Mouse (Mus musculus): ENCODE measurements around the gene Edc4. TPM values are rescaled to one million over a fixed set of nuclear protein-coding genes. Genes with fewer than 3 reads are reported as not detected.

Edc4 gene
- total RNA-seq, 2 experiments from 2014 or later = 30.9 to 32.5 TPM

DNA sequence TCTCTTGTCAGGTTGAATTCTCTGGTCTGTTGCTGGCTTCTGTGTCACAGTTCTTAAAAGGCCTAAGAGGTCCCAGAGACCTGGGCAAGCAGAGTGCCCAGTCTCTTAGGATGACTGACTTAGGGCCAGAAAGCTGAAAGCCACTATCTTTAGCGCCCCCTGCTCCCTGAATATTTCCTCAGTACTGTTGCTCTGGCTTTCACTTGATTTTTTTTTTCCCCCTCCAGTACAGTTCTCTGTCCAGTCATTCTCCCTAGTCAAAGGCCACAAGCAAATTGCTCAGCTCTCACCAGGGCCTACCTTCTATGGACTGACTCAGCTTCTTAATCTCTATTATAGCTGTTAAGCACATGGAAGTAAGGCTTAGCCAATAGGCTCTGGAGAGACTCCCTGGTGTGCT is 18.7 kb upstream of the Edc4 start:
- intact Hi-C loops (cut with DNase I) = loop anchor here (2.0 kb wide), 2 partner anchors 19 to 37 kb away; partner anchors contain the start of gene Edc4
- peak; percentile 22 to 31 for DNase-seq

DNA sequence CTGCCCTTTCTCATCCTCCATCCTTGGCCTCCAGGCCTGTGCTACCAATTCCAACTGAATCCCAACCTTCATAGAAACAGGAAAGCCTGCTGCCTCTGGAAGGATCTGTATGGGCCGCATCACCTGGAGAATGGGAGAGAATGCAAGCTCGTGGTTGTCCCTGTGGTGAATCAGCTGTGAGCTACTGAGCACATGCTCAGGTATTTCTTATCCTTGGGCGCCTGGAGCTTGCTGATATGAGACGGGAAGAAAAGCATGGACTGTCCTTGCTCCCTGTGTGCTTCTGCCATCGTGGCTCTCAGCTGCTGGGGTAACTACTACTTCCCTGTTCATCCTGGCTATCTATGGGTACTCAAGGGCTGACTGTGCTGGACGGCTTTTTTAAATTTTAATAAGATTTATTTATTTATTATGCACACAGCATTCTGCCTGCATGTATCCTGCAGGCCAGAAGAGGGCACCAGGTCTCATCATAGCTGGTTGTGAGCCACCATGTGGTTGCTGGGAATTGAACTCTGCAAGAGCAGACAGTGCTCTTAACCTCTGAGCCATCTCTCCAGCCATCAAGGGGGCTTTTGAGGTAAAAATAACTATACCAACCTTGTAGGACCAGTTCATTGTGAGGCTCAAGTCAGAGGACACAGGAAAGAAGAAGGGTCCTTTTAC is 14.2 kb upstream of the Edc4 start:
- intact Hi-C loops (cut with DNase I) = no loop called here

GRCm38 (mm10) chr8:105874301-105874700 is 6.4 kb upstream of the Edc4 start:
- peak; percentile 60 to 66 for DNase-seq
- intact Hi-C loops (cut with DNase I) = no loop called here

More for the DNA sequence above, 14.2 kb upstream of the Edc4 start:
- no peak for DNase-seq

GRCm38 (mm10) chr8:105889756-105890465 is 9.2 kb downstream of the Edc4 start:
- DNase-seq = no peak
- intact Hi-C loops (cut with DNase I) = no loop called here

DNA sequence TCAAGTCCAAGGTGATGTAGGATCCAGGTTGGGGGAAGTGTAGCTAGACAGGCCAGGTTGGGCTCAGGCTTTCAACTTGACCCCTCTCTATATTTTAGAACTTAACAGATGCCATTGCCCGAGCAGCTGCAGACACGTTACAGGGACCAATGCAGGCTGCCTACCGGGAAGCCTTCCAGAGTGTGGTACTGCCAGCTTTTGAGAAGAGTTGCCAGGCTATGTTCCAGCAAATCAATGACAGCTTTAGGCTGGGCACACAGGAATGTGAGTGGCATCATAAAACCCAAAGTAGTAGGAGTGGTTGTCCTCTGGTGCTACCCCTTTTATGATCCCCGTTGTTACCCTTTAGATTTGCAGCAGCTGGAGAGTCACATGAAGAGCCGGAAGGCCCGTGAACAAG is 10.2 kb downstream of the Edc4 start:
- intact Hi-C loops (cut with DNase I) = no loop called here
- DNase-seq = peak; percentile 27 to 43

DNA sequence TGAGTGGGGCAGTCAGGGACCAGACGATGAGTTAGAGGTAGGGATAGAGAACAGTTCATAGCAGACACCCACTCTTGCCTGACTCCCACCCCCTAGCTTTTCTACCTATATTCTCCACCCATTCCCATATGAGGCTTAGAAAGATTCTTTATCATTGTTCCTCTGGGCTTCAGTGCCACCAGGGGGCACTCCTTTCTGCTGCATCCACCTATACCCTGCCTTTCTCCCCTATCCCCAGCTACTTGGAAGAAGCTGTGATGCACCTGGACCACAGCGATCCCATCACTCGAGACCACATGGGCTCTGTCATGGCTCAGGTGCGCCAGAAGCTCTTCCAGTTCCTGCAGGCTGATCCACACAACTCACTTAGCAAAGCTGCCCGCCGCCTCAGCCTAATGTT is 11.8 kb downstream of the Edc4 start:
- intact Hi-C loops (cut with DNase I) = no loop called here
- DNase-seq = no peak

DNA sequence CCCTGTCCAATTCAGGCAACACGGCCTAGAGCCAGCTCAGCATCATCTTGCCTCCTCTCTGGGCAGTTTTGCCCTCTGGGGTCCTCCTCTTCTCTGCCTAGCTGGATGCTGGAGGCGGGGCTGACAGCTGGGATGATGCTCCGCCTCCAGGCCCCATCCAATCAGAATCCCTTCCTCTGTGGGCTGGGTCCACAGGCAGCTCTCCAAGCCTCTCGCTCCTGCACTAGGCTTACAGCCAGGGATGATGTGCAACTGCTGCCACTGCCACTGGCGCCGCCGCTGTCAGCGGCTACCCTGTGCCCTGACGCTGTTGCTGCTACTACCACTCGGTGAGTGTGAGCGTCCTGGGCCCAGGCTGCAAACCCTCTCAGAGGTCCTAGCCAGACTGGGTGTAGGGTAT is 12.7 kb downstream of the Edc4 start, which contains the start of gene Nrn1l:
Gene Nrn1l (plus strand): TSS at position 229 of the 400 bp plus-strand sequence.
- intact Hi-C loops (cut with DNase I) = no loop called here
- DNase-seq = peak; percentile 86 to 88

DNA sequence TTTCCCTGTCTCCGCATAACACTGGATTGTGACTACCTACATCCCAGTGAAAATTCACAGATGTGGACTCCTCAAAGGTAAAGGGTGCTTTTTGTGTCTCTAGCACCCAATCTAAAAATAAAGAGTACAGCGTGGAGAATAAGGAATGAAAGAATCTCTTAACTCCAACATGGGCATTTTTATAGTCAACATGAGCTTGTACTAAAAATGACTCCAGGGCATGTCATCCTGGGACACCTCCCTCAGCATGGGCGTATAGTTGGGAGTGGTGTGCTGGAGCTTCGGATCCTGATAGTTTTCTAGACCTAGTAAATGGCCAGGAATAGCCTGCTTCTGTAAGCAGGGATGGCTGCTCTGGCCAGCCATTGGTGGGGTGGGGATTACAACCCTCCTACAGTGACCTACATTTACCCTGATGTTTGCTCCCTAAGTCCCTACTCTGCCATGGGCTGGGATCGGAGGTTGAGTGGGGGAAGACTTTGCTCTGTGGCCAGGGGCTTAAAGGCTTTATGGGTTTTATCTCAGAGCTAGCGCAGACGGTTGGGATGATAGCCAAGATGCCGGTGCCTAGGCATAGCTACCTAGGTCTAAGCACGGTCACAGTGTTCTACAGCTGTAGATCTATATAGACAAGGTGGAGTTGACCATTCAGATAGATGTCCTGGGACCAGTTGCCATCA is 17.3 kb downstream of the Edc4 start:
- intact Hi-C loops (cut with DNase I) = loop anchor here (2.0 kb wide), 1 partner anchor 37 kb away; the partner anchor contains the start of gene Nutf2
- no peak for DNase-seq

- intact Hi-C loops (cut with DNase I) = loop anchor here (2.0 kb wide), 1 partner anchor 110 kb away; the partner anchor contains the start of gene Ddx28
- peak; percentile 96 for DNase-seq
Measured at GRCm38 (mm10) chr8:105900180-105900940, 19.7 kb downstream of the Edc4 start, which contains the start of gene Pskh1. Gene Pskh1 (plus strand): TSS chr8:105900441.

DNA sequence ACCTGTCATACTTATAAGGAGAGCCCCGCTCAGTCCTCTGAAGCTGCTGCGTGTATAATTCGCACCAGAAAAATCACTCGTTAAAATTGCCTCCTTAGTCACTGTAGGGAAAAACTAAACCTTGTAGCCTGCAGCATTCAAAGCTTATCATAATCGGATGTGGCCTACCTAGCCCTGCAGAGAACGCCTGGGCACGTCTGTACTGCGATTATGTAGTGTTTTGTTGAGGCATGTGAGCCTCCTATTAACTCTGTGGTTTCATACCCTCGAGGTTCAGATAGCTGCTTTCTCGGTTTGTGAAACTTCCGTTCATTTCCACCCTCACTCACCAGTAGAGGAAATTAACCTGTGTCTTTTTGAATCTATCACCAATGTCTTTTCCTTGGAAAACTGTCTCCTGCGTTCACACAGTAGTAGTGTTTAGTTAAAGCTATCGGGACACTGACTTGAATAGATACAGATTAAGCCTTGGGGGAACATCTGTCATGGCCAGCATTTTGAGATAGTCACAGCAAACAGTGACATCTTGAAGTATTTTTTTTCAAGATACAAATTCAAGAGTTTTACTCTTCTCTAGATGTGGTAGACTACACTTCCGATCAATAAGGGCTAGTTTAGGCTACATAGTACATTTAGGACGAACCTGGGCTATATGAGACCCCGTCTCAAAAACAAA is 20.4 kb downstream of the Edc4 start:
- no peak for DNase-seq
- intact Hi-C loops (cut with DNase I) = loop anchor here (2.0 kb wide), 1 partner anchor 110 kb away; the partner anchor contains the start of gene Ddx28

- intact Hi-C loops (cut with DNase I) = no loop called here
- no peak for DNase-seq
Measured at GRCm38 (mm10) chr8:105919390-105919789, 38.7 kb downstream of the Edc4 start.

GRCm38 (mm10) chr8:105925123-105925522 is 44.4 kb downstream of the Edc4 start:
- no peak for DNase-seq
- intact Hi-C loops (cut with DNase I) = no loop called here

DNA sequence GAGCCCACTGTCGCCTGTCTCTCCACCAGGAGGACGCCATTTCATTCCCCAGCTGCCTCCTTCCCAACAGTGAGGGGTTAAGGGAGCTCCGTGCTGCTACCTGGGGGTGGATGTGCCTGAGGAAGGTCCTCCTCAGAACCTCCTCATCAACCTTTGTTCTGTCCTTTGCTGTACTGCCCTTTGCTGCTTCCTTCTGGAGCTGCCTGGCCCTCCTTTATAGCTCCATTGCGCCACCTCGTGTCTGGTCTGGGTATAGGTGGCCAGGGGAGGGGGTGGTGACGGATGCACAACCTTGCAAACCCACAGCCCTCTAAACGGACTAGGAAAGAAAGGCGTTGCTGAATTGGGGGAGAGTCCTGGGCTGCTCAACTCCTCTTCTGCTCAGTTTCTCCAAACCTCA is 49.9 kb downstream of the Edc4 start:
- intact Hi-C loops (cut with DNase I) = loop anchor here (1.0 kb wide), 2 partner anchors 95 to 216 kb away; no protein-coding TSS in a partner anchor
- DNase-seq = peak; percentile 85 to 94

- intact Hi-C loops (cut with DNase I) = no loop called here
Measured at GRCm38 (mm10) chr8:105931271-105931670, 50.6 kb downstream of the Edc4 start.

DNA sequence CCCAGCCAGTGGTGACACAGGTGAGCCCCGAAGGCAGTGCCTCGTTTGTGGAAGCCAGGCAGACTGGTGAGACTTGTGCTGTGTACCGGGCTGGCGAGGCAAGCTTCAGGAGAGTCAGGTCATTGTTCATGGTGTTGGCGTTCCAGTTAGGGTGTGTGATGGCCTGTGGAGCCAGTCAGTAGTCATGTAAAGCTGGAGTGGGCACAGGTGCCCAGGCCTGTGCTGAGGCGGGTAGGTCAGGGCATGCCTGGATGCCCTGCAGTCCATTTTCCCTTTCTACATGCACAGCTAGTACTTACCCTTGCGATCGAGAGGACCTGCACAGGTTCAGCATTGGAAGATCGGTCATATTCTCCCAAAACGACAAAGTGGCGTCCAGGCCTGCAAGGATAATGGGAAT is 51.8 kb downstream of the Edc4 start:
- no peak for DNase-seq

More at GRCm38 (mm10) chr8:105931271-105931670, 50.6 kb downstream of the Edc4 start:
- DNase-seq = no peak

GRCm38 (mm10) chr8:105933762-105934161 is 53.1 kb downstream of the Edc4 start, which contains the start of gene Ctrl:
Gene Ctrl (minus strand): TSS chr8:105933862.
- DNase-seq = no peak
- intact Hi-C loops (cut with DNase I) = no loop called here

More for the DNA sequence above, 51.8 kb downstream of the Edc4 start:
- intact Hi-C loops (cut with DNase I) = no loop called here

DNA sequence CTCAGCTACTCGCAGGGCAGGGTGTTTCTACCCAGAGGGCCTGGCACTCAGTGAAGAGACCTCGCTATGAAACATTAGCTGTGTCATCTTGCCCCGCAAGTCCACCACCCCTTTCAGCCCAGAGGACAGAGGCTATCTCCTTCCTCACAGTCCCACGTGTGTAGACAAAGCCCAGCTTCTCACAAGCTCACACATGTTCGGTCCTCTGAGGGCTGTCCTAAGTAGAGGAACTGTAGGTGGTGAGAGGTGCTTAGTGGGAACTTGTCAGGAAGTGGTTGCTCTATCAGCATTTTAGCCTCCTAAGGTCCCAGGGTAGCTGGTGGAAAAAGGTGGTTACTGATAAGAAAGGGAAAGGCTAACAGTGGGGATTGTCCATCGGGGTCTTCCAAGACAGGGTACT is 54.4 kb downstream of the Edc4 start:
- intact Hi-C loops (cut with DNase I) = no loop called here
- DNase-seq = no peak

DNA sequence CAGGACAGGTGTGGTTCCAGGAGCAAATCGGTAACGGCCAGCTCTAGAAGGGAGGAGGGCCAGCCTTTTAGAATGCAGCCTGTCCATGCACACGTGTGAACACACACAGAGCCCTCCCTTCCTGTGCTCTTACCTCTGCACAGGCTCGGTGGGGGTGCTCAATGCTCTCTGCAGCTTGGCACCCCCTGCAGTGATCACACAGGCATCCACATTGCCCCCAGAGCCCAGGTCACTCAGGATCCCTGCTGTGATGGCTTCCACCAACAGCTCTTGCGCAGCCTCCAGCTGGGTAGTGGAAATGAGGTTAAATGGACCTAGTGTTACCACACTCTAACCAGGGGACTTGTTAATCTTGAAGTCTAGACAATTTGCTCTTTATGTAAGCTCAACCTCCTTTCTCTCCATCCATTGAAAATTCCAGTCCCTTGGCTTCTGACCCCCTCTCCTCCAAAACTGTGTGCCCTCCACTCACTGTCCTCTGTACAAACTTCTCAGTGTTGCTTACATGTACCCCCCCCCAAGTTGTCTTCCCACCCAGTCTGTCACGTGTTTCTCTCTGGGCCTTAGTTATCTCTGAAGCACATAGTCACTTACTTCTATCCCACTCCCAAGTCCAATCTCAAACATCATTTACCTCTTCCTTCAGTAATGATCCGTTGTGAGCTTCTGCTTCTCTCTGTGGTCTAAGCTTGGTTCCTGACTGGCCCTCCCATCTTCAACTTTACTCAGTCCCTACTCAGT is 55.4 kb downstream of the Edc4 start:
- no peak for DNase-seq
- intact Hi-C loops (cut with DNase I) = loop anchor here (2.0 kb wide), 1 partner anchor 29 kb away; no protein-coding TSS in a partner anchor
